Mouse (Mus musculus): ENCODE results near the gene Dnm1l. TPM values are rescaled to one million over a fixed set of nuclear protein-coding genes. Genes with fewer than 3 reads are reported as not detected.

The Dnm1l gene
- total and polyA plus RNA-seq, 2 experiments = 5.0 to 30.5 TPM

DNA sequence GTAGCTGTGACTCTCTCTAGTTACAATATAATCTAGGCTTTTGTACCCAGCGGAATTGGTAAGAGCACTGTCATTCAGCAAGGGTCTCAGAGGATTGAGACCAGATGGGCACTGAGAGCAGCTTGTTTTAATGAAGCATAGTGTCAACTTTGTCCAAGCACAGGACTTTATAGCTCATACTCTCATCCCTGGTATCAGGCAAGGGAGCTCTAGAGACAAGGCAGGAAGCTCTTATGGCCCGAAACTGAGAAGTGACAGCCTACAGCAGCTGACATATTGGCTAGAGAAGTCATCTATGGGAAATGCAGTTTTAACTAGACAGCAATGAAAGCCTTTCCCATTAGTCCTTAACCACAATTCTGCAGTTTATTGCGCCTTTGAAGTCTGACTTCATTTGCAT is 85.8 kb downstream of the Dnm1l start:
- Histone ChIP-seq H3K27ac (replicated peaks; ENCODE audit: insufficient read depth, low read depth, low read length) (no peak overlapping the region), H3K79me2 (ENCODE audit: control insufficient read depth, insufficient read depth, low read length) (no peaks in the 10 kb centered on the region), H3K9ac (ENCODE audit: low read depth, low read length) (no peak overlapping the region), H3K36me3 (ENCODE audit: control insufficient read depth, insufficient read depth, low read length) (peaks cover 41% of the 10 kb centered on the region), H3K4me1 (ENCODE audit: control insufficient read depth, insufficient read depth, low read length) (no peaks in the 10 kb centered on the region), H3K4me3 (ENCODE audit: insufficient read depth, low read depth, low read length) (no peak overlapping the region), H3K27me3 (ENCODE audit: control insufficient read depth, insufficient read depth, low read length) (no peaks in the 10 kb centered on the region)
- 94% methylated on average over 3 of the region's 3 CpGs for WGBS
- DNase-seq (ENCODE audit: extremely low read depth, low read depth, low spot score) = no peak
- TF ChIP-seq POLR2A (IDR thresholded peaks at IDR 0.05; ENCODE audit: extremely low read depth, insufficient read depth, low read length) = no peak
- TF ChIP-seq CTCF (IDR thresholded peaks at IDR 0.05; ENCODE audit: low read depth, low read length) = no peak

DNA sequence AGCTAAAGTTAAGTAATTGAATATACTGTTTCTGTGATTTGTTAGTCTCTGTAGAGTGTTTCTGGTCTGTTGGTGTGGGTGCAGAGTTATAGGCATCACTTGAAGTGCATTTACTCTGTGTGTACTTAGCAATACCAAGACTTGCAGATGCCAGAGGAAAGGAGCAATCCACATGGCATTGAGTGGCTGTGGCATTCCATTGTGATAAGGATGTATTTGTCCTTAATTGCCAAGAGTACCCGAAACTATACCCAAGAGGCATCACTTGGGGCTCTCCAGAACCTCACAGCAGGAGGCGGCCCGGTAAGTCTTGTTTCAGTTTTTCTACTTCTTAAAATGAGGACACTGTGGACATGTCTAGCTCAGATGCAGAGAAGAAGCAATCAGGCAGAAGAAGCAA is 96.3 kb downstream of the Dnm1l start:
- Histone ChIP-seq H3K4me1 (ENCODE audit: control insufficient read depth, insufficient read depth, low read length) (no peaks in the 10 kb centered on the region), H3K4me3 (ENCODE audit: insufficient read depth, low read depth, low read length) (no peak overlapping the region), H3K79me2 (ENCODE audit: control insufficient read depth, insufficient read depth, low read length) (no peaks in the 10 kb centered on the region; the same call in 1 of the 2 replicates), H3K36me3 (ENCODE audit: control insufficient read depth, insufficient read depth, low read length) (peaks cover 52% of the 10 kb centered on the region), H3K27ac (replicated peaks; ENCODE audit: insufficient read depth, low read depth, low read length) (no peak overlapping the region), H3K9ac (ENCODE audit: low read depth, low read length) (no peak overlapping the region), H3K27me3 (ENCODE audit: control insufficient read depth, insufficient read depth, low read length) (no peaks in the 10 kb centered on the region)
- no peak for TF ChIP-seq POLR2A (IDR thresholded peaks at IDR 0.05; ENCODE audit: extremely low read depth, insufficient read depth, low read length)
- TF ChIP-seq CTCF (IDR thresholded peaks at IDR 0.05; ENCODE audit: low read depth, low read length) = no peak
- whole genome bisulfite sequencing = 97% methylated on average over 3 of the region's 3 CpGs
- no peak for DNase-seq (ENCODE audit: extremely low read depth, low read depth, low spot score)

Other genes with a start within 250 kb of the Dnm1l start
- 26.0 and 32.6 TPM in 2 replicates for gene Pkp2, start 145.6 kb downstream of the Dnm1l start, total RNA-seq (2014; rRNA removed)
- 19.8 and 23.1 TPM in 2 replicates for gene Pkp2, start 145.6 kb downstream of the Dnm1l start, polyA plus RNA-seq (2012; rRNA removed)
- 17.5 and 18.9 TPM in 2 replicates for gene Yars2, start 56.0 kb downstream of the Dnm1l start, total RNA-seq (2014; rRNA removed)
- 28.0 and 32.3 TPM in 2 replicates for gene Yars2, start 56.0 kb downstream of the Dnm1l start, polyA plus RNA-seq (2012; rRNA removed)
- 23.1 and 23.7 TPM in 2 replicates for gene Fgd4, start 241.6 kb upstream of the Dnm1l start, total RNA-seq (2014; rRNA removed)
- gene Fgd4, start 241.6 kb upstream of the Dnm1l start, polyA plus RNA-seq (2012; rRNA removed) = 1.5 and 1.8 TPM in 2 replicates

All from liver, adult 2 months (tissue).